Mouse (Mus musculus) embryonic facial prominence, embryonic 15.5 days (tissue): Measurements from ENCODE around the gene Ulk3. TPM values are rescaled to one million over a fixed set of nuclear protein-coding genes. Genes with fewer than 3 reads are reported as not detected.
A peak's percentile ranks its signal among the peaks of the same experiment; 100 is the strongest.

Source experiments
- ATAC-seq: fragments of 200-750 bp; cut with Nextera tagmentation; 2 replicates; pipeline ENCODE4 v1.8.0; 2017; ENCODE audit warnings: low read depth, moderate TSS enrichment; ENCODE audit not compliant: insufficient number of reproducible peaks, low FRiP score, low TSS enrichment
- H3K27ac ChIP-seq: fragments of 300-500 bp; sonication (generic); replicated peaks from 2 replicates; pipeline ENCODE4 v1.5.1; 2015; ENCODE audit warnings: mild to moderate bottlenecking, inconsistent platforms
- H3K27me3 ChIP-seq: fragments of 300-500 bp; sonication (generic); 2 replicates; pipeline ENCODE4 v1.6.1; 2015; ENCODE audit warnings: inconsistent platforms
- H3K36me3 ChIP-seq: fragments of 300-500 bp; sonication (generic); 2 replicates; pipeline ENCODE4 v1.6.1; 2015; ENCODE audit warnings: mild to moderate bottlenecking, inconsistent platforms
- H3K4me1 ChIP-seq: fragments of 300-500 bp; sonication (generic); 2 replicates; pipeline ENCODE4 v1.6.1; 2015; ENCODE audit warnings: inconsistent platforms
- H3K4me2 ChIP-seq: fragments of 300-500 bp; sonication (generic); replicated peaks from 2 replicates; pipeline ENCODE4 v1.6.1; 2015; ENCODE audit warnings: mild to moderate bottlenecking, inconsistent platforms
- H3K4me3 ChIP-seq: fragments of 300-500 bp; sonication (generic); replicated peaks from 2 replicates; pipeline ENCODE4 v1.5.1; 2015; ENCODE audit warnings: mild to moderate bottlenecking, inconsistent platforms
- H3K9ac ChIP-seq: fragments of 300-500 bp; sonication (generic); 2 replicates; pipeline ENCODE4 v1.6.1; 2015; ENCODE audit warnings: inconsistent platforms
- H3K9me3 ChIP-seq: fragments of 300-500 bp; sonication (generic); replicated peaks from 2 replicates; pipeline ENCODE4 v1.6.1; 2016; ENCODE audit warnings: inconsistent platforms
- WGBS: fragments of 180-500 bp; shearing (Covaris S2); methylation state at CpG from one replicate; pipeline ENCODE4 v1.1.7; 2015; 5-methylcytosine and 5-hydroxymethylcytosine counted together
- polyA plus RNA-seq: library from polyadenylated mRNA; unstranded; fragments of >200 nt; fragmentation: Nextera tagmentation; extraction: Ambion mirVana; gene quantifications from 2 replicates; pipeline ENCODE4 v1.2.1, GENCODE M21; 2015

The Ulk3 gene
- polyA plus RNA-seq, 1 experiment from 2014 or later = 28.5 TPM

GRCm38 (mm10) chr9:57568500-57568899, 20.8 kb upstream of the Ulk3 start:
- no peak overlapping the region for H3K4me2 ChIP-seq
- WGBS = 88% methylated on average over 6 of the region's 6 CpGs
- no peak for ATAC-seq

GRCm38 (mm10) chr9:57574397-57574796, 14.9 kb upstream of the Ulk3 start:
- Histone ChIP-seq H3K4me2 (no peak overlapping the region), H3K27me3 (no peaks in the 10 kb centered on the region), H3K9ac (no peak overlapping the region), H3K27ac (no peak overlapping the region), H3K4me1 (no peaks in the 10 kb centered on the region), H3K4me3 (no peak overlapping the region), H3K9me3 (no peaks in the 10 kb centered on the region), H3K36me3 (peaks cover 29% of the 10 kb centered on the region)
- ATAC-seq = no peak

More at GRCm38 (mm10) chr9:57568500-57568899, 20.8 kb upstream of the Ulk3 start:
- H3K9ac ChIP-seq = no peak overlapping the region
- no peaks in the 10 kb centered on the region for H3K9me3 ChIP-seq
- H3K4me1 ChIP-seq = peaks cover 23% of the 10 kb centered on the region
- peaks cover 20% of the 10 kb centered on the region for H3K36me3 ChIP-seq
- H3K27ac ChIP-seq = peak overlapping the region; percentile 23; the same call in 1 of the 2 replicates
- no peaks in the 10 kb centered on the region for H3K27me3 ChIP-seq
- no peak overlapping the region for H3K4me3 ChIP-seq

- no peaks in the 10 kb centered on the region for H3K9me3 ChIP-seq
- H3K9ac ChIP-seq = no peak overlapping the region
- H3K4me3 ChIP-seq = no peak overlapping the region
- no peak overlapping the region for H3K27ac ChIP-seq
- H3K4me2 ChIP-seq = no peak overlapping the region
- WGBS = 82% methylated on average over 3 of the region's 3 CpGs
- H3K27me3 ChIP-seq = no peaks in the 10 kb centered on the region
- no peaks in the 10 kb centered on the region for H3K4me1 ChIP-seq
- no peak for ATAC-seq
- H3K36me3 ChIP-seq = peaks cover 30% of the 10 kb centered on the region
Measured at GRCm38 (mm10) chr9:57575577-57575976, 13.7 kb upstream of the Ulk3 start.

GRCm38 (mm10) chr9:57577144-57577849, 12.0 kb upstream of the Ulk3 start:
- 73% methylated on average over 6 of the region's 6 CpGs for WGBS
- no peak overlapping the region for H3K9ac ChIP-seq
- H3K4me2 ChIP-seq = no peak overlapping the region
- H3K4me1 ChIP-seq = no peaks in the 10 kb centered on the region
- no peak overlapping the region for H3K27ac ChIP-seq
- ATAC-seq = no peak
- no peak overlapping the region for H3K4me3 ChIP-seq
- H3K27me3 ChIP-seq = no peaks in the 10 kb centered on the region
- no peaks in the 10 kb centered on the region for H3K9me3 ChIP-seq
- peaks cover 48% of the 10 kb centered on the region for H3K36me3 ChIP-seq

- Histone ChIP-seq H3K4me1 (peaks cover 10% of the 10 kb centered on the region), H3K4me3 (no peak overlapping the region), H3K27me3 (no peaks in the 10 kb centered on the region), H3K36me3 (peaks cover 74% of the 10 kb centered on the region), H3K27ac (no peak overlapping the region), H3K9me3 (no peaks in the 10 kb centered on the region), H3K4me2 (no peak overlapping the region), H3K9ac (no peak overlapping the region)
- WGBS = 78% methylated on average over 3 of the region's 3 CpGs
- ATAC-seq = no peak
Measured at GRCm38 (mm10) chr9:57584991-57585390, 4.3 kb upstream of the Ulk3 start.

- WGBS = 32% methylated on average over 5 of the region's 5 CpGs
- Histone ChIP-seq H3K9ac (no peak overlapping the region), H3K36me3 (peaks cover 52% of the 10 kb centered on the region), H3K4me3 (0 out of 2 replicates have a peak overlapping the region, but pooled peaks have one; percentile 83), H3K27me3 (no peaks in the 10 kb centered on the region), H3K9me3 (no peaks in the 10 kb centered on the region), H3K4me2 (no peak overlapping the region), H3K4me1 (peaks cover 20% of the 10 kb centered on the region), H3K27ac (no peak overlapping the region; the same call in 1 of the 2 replicates)
- no peak for ATAC-seq
Measured at GRCm38 (mm10) chr9:57590726-57591125, 1.5 kb downstream of the Ulk3 start.

- ATAC-seq = no peak
- no peaks in the 10 kb centered on the region for H3K9me3 ChIP-seq
- H3K27ac ChIP-seq = no peak overlapping the region
- H3K4me1 ChIP-seq = peaks cover 18% of the 10 kb centered on the region
- H3K4me3 ChIP-seq = no peak overlapping the region
- no peaks in the 10 kb centered on the region for H3K27me3 ChIP-seq
- peaks cover 32% of the 10 kb centered on the region for H3K36me3 ChIP-seq
- 52% methylated on average over 12 of the region's 12 CpGs for WGBS
- H3K4me2 ChIP-seq = no peak overlapping the region
- H3K9ac ChIP-seq = no peak overlapping the region
Measured at GRCm38 (mm10) chr9:57593454-57594173, 4.4 kb downstream of the Ulk3 start.

GRCm38 (mm10) chr9:57594174-57594509, 4.9 kb downstream of the Ulk3 start:
- H3K9ac ChIP-seq = no peak overlapping the region
- 68% methylated on average over 9 of the region's 9 CpGs for WGBS

GRCm38 (mm10) chr9:57597265-57597664, 8.0 kb downstream of the Ulk3 start:
- H3K4me2 ChIP-seq = no peak overlapping the region
- H3K4me1 ChIP-seq = 0 out of 2 replicates have a peak, but pooled peaks cover 4% of the 10 kb centered on the region
- no peak overlapping the region for H3K4me3 ChIP-seq
- no peaks in the 10 kb centered on the region for H3K9me3 ChIP-seq
- H3K36me3 ChIP-seq = peaks cover 32% of the 10 kb centered on the region
- no peak for ATAC-seq
- no peak overlapping the region for H3K9ac ChIP-seq
- no peaks in the 10 kb centered on the region for H3K27me3 ChIP-seq
- H3K27ac ChIP-seq = 0 out of 2 replicates have a peak overlapping the region, but pooled peaks have one; percentile 11
- WGBS = 73% methylated on average over 8 of the region's 8 CpGs

More at GRCm38 (mm10) chr9:57594174-57594509, 4.9 kb downstream of the Ulk3 start:
- H3K36me3 ChIP-seq = peaks cover 32% of the 10 kb centered on the region
- no peak overlapping the region for H3K27ac ChIP-seq
- H3K4me1 ChIP-seq = peaks cover 13% of the 10 kb centered on the region; the same call in 1 of the 2 replicates
- H3K27me3 ChIP-seq = no peaks in the 10 kb centered on the region
- no peak for ATAC-seq
- no peak overlapping the region for H3K4me2 ChIP-seq
- no peak overlapping the region for H3K4me3 ChIP-seq
- H3K9me3 ChIP-seq = no peaks in the 10 kb centered on the region

GRCm38 (mm10) chr9:57597929-57598382, 8.7 kb downstream of the Ulk3 start:
- H3K4me1 ChIP-seq = 0 out of 2 replicates have a peak, but pooled peaks cover 5% of the 10 kb centered on the region
- no peaks in the 10 kb centered on the region for H3K27me3 ChIP-seq
- no peak overlapping the region for H3K9ac ChIP-seq
- H3K9me3 ChIP-seq = no peaks in the 10 kb centered on the region
- H3K4me2 ChIP-seq = no peak overlapping the region
- ATAC-seq = no peak
- peaks cover 27% of the 10 kb centered on the region for H3K36me3 ChIP-seq
- no peak overlapping the region for H3K27ac ChIP-seq
- no peak overlapping the region for H3K4me3 ChIP-seq
- WGBS = 20% methylated on average over 4 of the region's 4 CpGs

- Histone ChIP-seq H3K9ac (no peak overlapping the region), H3K27ac (no peak overlapping the region), H3K4me3 (no peak overlapping the region), H3K36me3 (peaks cover 16% of the 10 kb centered on the region), H3K4me1 (0 out of 2 replicates have a peak, but pooled peaks cover 5% of the 10 kb centered on the region), H3K9me3 (no peaks in the 10 kb centered on the region), H3K4me2 (no peak overlapping the region), H3K27me3 (no peaks in the 10 kb centered on the region)
- ATAC-seq = no peak
- WGBS = 29% methylated on average over 8 of the region's 8 CpGs
Measured at GRCm38 (mm10) chr9:57598851-57599563, 9.8 kb downstream of the Ulk3 start.
